ENCODE assay signal across 11 mouse cellular contexts in genomic region chr8:61359851-61360272, GRCm38 (mm10).
DNase-seq lines count a peak whose midpoint lies in the region; ATAC-seq and TF ChIP-seq lines count a peak whose summit lies in the region.
"Had no signal": no experiment of that assay in that cellular context is flagged by ENCODE, and none has a peak within 500 bp of the region (broad histone marks: within the 10 kb centered on the region; RNA-seq: fewer than 3 reads in every experiment).

No protein-coding gene starts in this region.

- H3K4me2 ChIP-seq in neural tube, embryonic 13.5 days, result peak overlapping the region; percentile 3; the same call in 1 of the 2 replicates
- H3K4me2 ChIP-seq: embryonic facial prominence, embryonic 13.5 days; midbrain, embryonic 15.5 days had no signal

- no peak for TF ChIP-seq CTCF in layer of hippocampus, adult 2 months (conservative IDR thresholded peaks at IDR 0.05)

- no peaks in the 10 kb centered on the region for H3K27me3 ChIP-seq in neural tube, embryonic 13.5 days
- H3K27me3 ChIP-seq: embryonic facial prominence, embryonic 13.5 days; midbrain, embryonic 15.5 days had no signal

- peaks cover 54% of the 10 kb centered on the region for H3K4me1 ChIP-seq in neural tube, embryonic 13.5 days (replicated peaks)

- no peak overlapping the region for H3K4me3 ChIP-seq in layer of hippocampus, adult 2 months
- no peak overlapping the region for H3K4me3 ChIP-seq in neural tube, embryonic 13.5 days
- H3K4me3 ChIP-seq: embryonic facial prominence, embryonic 13.5 days; midbrain, embryonic 15.5 days had no signal

- no peak for ATAC-seq in neural tube, embryonic 13.5 days (ENCODE audit: low read depth)
- ATAC-seq: midbrain, embryonic 15.5 days had no signal

- H3K9ac ChIP-seq in neural tube, embryonic 13.5 days, result no peak overlapping the region
- H3K9ac ChIP-seq: embryonic facial prominence, embryonic 13.5 days; liver, embryonic 14.5 days; midbrain, embryonic 15.5 days had no signal

- 0 out of 2 replicates have a peak, but pooled peaks cover 5% of the 10 kb centered on the region for H3K36me3 ChIP-seq in neural tube, embryonic 13.5 days

- peak overlapping the region; percentile 51; the same call in 1 of the 2 replicates for H3K27ac ChIP-seq in layer of hippocampus, adult 2 months
- H3K27ac ChIP-seq in neural tube, embryonic 13.5 days (replicated peaks), result no peak overlapping the region
- H3K27ac ChIP-seq: embryonic facial prominence, embryonic 13.5 days; liver, embryonic 14.5 days; midbrain, embryonic 15.5 days had no signal

- no peak for DNase-seq in layer of hippocampus, adult 2 months (ENCODE audit: low spot score in 2 of 2)
- no peak for DNase-seq in layer of hippocampus, adult 18-20 months (ENCODE audit: low spot score in 2 of 2)
- peak; percentile 50 for DNase-seq in embryo, embryonic 10.5 days (ENCODE audit: low spot score)
- DNase-seq in kidney, adult 11 months, result peak; percentile 86
- DNase-seq in adipocyte (ENCODE audit: low spot score), result no peak
- DNase-seq in lung, postnatal 10 days, result no peak
- DNase-seq in lung, adult 18-20 months, result no peak

- WGBS in neural tube, embryonic 13.5 days, result 23% methylated on average over 10 of the region's 10 CpGs

- no peaks in the 10 kb centered on the region for H3K9me3 ChIP-seq in neural tube, embryonic 13.5 days
- H3K9me3 ChIP-seq: embryonic facial prominence, embryonic 13.5 days; midbrain, embryonic 15.5 days had no signal

Comparison
In these comparisons a context has a peak if more than half of its experiments do, and no peak if none do; other contexts are left out.
1. DNase-seq: peak in embryo, embryonic 10.5 days (single experiment) and kidney, adult 11 months (single experiment); none in layer of hippocampus, adult 2 months (0 of 2), layer of hippocampus, adult 18-20 months (0 of 2), adipocyte (single experiment), lung, postnatal 10 days (single experiment) and lung, adult 18-20 months (0 of 2).